Mouse (Mus musculus) olfactory bulb, adult 2 months (tissue): ENCODE data around the gene Megf11.

Experiments used
- CTCF ChIP-seq: fragments of 200-500 bp; IDR thresholded peaks from 2 replicates; pipeline ENCODE4 v1.5.1; 2012; ENCODE audit warnings: low read depth, mild to moderate bottlenecking, low read length, moderate library complexity; ENCODE audit not compliant: insufficient read depth
- POLR2A ChIP-seq: fragments of 200-500 bp; IDR thresholded peaks from 2 replicates; pipeline ENCODE4 v1.6.1; 2012; ENCODE audit warnings: mild to moderate bottlenecking, low read depth, low read length, moderate library complexity; ENCODE audit not compliant: insufficient read depth

GRCm38 (mm10) chr9:64557846-64558530, 172.6 kb downstream of the Megf11 start:
- TF ChIP-seq CTCF (no peak), POLR2A (no peak)
